Mouse (Mus musculus) Patski (cell line): ENCODE measurements at regions not wholly inside any gene's neighbourhood (a gene's known extent, or its start where the extent isn't known, plus 50 kb on each side); places are given as distances from the start of the nearest gene placed in this dataset.
A peak's percentile ranks its signal among the peaks of the same experiment; 100 is the strongest.

Experiments
- ATAC-seq: fragments of 100-300 bp; one replicate; pipeline ENCODE4 v1.8.0; 2021
- CTCF ChIA-PET: fragments of 350-600 bp; sonication (Branson Sonifier 250); formaldehyde crosslinking; loops from one replicate; lab custom pipeline; 2022; ENCODE audit warnings: inconsistent platforms; lab: Charles Lee
- POLR2A ChIA-PET: fragments of 350-600 bp; sonication (Branson Sonifier 250); formaldehyde crosslinking; loops from one replicate; lab custom pipeline; 2022; ENCODE audit warnings: antibody characterized with exemption, inconsistent platforms; lab: Charles Lee
- DNase-seq: peaks from one replicate; pipeline ENCODE4 v3.0.0-alpha.2; 2011; ENCODE audit warnings: low read depth, low spot score
- H3K27me3 ChIP-seq: fragments of 371-371 bp; one replicate; pipeline ENCODE4 v1.5.1; 2021
- CTCF ChIP-seq: fragments of 100-300 bp; IDR thresholded peaks from one replicate; pipeline ENCODE4 v1.5.1; 2021
- in situ Hi-C: fragments of 300-500 bp; cut with MboI; formaldehyde crosslinking; loops from 3 replicates; pipeline ENCODE4 v1.11.1; 2018; ENCODE audit warnings: low pct_unique_long_range_greater_than_20kb, mixed read lengths

- no peak for TF ChIP-seq CTCF
- no peaks in the 10 kb centered on the region for H3K27me3 ChIP-seq
- DNase-seq, result no peak
- in situ Hi-C loops, result no loop called here
- ATAC-seq, result no peak
- ChIA-PET POLR2A (no interaction called here), CTCF (interaction anchor here (0.9 to 2.1 kb wide), 3 partner anchors 11 to 63 kb away, joined by 3 to 7 read pairs (median 4); no protein-coding TSS in a partner anchor)
These were observed 133.6 kb downstream of the Papss1 start for GRCm38 (mm10) chr3:131698070-131698750.

GRCm38 (mm10) chr3:131703134-131703533 is 138.6 kb downstream of the Papss1 start:
- in situ Hi-C loops, result no loop called here
- H3K27me3 ChIP-seq, result no peaks in the 10 kb centered on the region
- ChIA-PET POLR2A (no interaction called here), CTCF (interaction anchor here (1.6 kb wide), 1 partner anchor 11 kb away, joined by 3 read pairs; no protein-coding TSS in a partner anchor)
- ATAC-seq (no peak), DNase-seq (peak; percentile 13)
- TF ChIP-seq CTCF, result peak; percentile 55

- H3K27me3 ChIP-seq, result no peaks in the 10 kb centered on the region
- no peak for ATAC-seq
- ChIA-PET POLR2A (no interaction called here), CTCF (interaction anchor here (1.2 to 1.5 kb wide), 2 partner anchors 15 to 22 kb away, joined by 3 to 4 read pairs; no protein-coding TSS in a partner anchor)
- in situ Hi-C loops, result no loop called here
- no peak for TF ChIP-seq CTCF
- DNase-seq, result no peak
These were observed 149.0 kb downstream of the Papss1 start for GRCm38 (mm10) chr3:131713532-131713931.

DNA sequence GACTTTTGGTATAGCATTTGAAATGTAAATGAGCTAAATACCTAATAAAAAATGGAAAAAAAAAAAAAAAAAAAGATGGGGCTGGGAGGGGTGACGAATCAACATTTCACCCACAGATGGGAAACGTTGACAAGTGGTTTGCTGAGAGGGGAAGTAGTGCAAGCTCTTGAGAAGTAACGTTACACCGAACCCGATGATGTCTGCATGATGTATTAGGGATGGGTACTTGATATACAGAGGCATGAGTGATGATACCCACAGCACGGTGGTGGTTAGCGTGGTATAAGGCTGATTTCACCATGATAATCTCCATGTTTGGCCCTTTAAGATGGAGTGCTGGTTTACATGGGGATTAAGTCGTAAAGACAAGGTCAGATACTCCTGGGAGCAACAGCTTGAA is 154.2 kb downstream of the Papss1 start:
- POLR2A ChIA-PET, result interaction anchor here (0.7 kb wide), 1 partner anchor 729 kb away, joined by 5 read pairs; no protein-coding TSS in a partner anchor

GRCm38 (mm10) chr3:131728618-131729017 is 164.1 kb downstream of the Papss1 start:
- POLR2A ChIA-PET, result no interaction called here

More for the DNA sequence above, 154.2 kb downstream of the Papss1 start:
- TF ChIP-seq CTCF, result no peak
- in situ Hi-C loops, result no loop called here
- no peak for ATAC-seq
- DNase-seq, result no peak
- CTCF ChIA-PET, result interaction anchor here (0.9 kb wide), 1 partner anchor 12 kb away, joined by 3 read pairs; no protein-coding TSS in a partner anchor
- no peaks in the 10 kb centered on the region for H3K27me3 ChIP-seq

GRCm38 (mm10) chr3:131734226-131734625 is 169.7 kb downstream of the Papss1 start:
- ATAC-seq (peak; percentile 2), DNase-seq (no peak)
- ChIA-PET POLR2A (no interaction called here), CTCF (interaction anchor here (1.0 to 1.2 kb wide), 2 partner anchors 9 to 100 kb away, joined by 3 to 5 read pairs; no protein-coding TSS in a partner anchor)
- TF ChIP-seq CTCF, result no peak
- peaks cover 3% of the 10 kb centered on the region for H3K27me3 ChIP-seq
- in situ Hi-C loops, result no loop called here

More at GRCm38 (mm10) chr3:131728618-131729017, 164.1 kb downstream of the Papss1 start:
- no peak for DNase-seq
- no peak for TF ChIP-seq CTCF
- H3K27me3 ChIP-seq, result peaks cover 10% of the 10 kb centered on the region
- no peak for ATAC-seq
- in situ Hi-C loops, result no loop called here
- CTCF ChIA-PET, result interaction anchor here (1.4 kb wide), 1 partner anchor 14 kb away, joined by 5 read pairs; no protein-coding TSS in a partner anchor

DNA sequence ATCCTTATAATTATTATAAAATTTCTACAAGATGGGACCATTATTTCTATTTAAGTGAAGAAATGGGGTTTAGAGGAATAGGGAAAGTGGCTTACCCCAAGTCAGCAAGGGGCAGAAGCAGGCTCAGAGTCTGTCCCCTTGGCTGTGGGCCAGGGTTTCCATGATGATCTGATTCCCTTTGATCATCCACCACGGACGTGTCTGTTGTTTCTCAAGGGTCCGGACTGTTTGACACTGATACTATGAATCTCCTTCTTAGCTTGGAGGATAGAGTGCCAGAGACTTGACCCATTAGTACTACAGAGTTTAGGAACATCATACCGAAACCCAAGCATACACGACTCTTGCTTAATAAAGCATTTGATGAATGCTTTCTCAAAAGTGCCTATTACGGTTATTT is 172.9 kb downstream of the Papss1 start:
- H3K27me3 ChIP-seq, result peaks cover 3% of the 10 kb centered on the region
- POLR2A ChIA-PET, result no interaction called here
- in situ Hi-C loops, result no loop called here
- CTCF ChIA-PET, result interaction anchor here (2.3 kb wide), 1 partner anchor 11 kb away, joined by 6 read pairs; no protein-coding TSS in a partner anchor
- TF ChIP-seq CTCF, result no peak
- ATAC-seq (no peak), DNase-seq (no peak)

- DNase-seq, result no peak
- POLR2A ChIA-PET, result no interaction called here
- CTCF ChIA-PET, result interaction anchor here (1.5 to 2.3 kb wide), 2 partner anchors 10 to 15 kb away, joined by 3 to 6 read pairs; no protein-coding TSS in a partner anchor
- peaks cover 3% of the 10 kb centered on the region for H3K27me3 ChIP-seq
- in situ Hi-C loops, result no loop called here
- TF ChIP-seq CTCF, result no peak
- no peak for ATAC-seq
These were observed 173.5 kb downstream of the Papss1 start for GRCm38 (mm10) chr3:131737953-131738598.

GRCm38 (mm10) chr3:131755537-131755936 is 191.0 kb downstream of the Papss1 start:
- no peak for ATAC-seq

DNA sequence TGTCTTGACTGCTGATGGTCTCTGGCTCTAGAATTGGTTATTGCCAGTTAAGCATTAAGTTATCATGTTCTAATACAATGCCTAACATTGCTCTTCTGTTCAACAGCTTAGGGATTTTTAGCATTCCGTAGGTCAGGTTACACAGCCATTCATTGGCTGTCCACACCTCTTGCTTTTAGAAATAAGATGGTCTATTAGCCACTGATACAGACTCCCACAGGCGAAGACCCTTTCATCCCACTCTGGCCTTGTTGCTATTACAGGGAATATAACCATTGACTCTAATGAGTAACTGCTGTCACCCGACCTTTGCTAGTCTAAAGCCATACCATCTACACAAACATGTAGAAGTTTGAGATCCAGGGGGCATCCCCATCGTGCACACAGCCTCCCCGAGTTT is 191.6 kb downstream of the Papss1 start:
- in situ Hi-C loops, result no loop called here
- ChIA-PET CTCF (interaction anchor here (1.8 kb wide), 1 partner anchor 12 kb away, joined by 4 read pairs; no protein-coding TSS in a partner anchor), POLR2A (no interaction called here)
- no peaks in the 10 kb centered on the region for H3K27me3 ChIP-seq
- DNase-seq (no peak), ATAC-seq (no peak)
- no peak for TF ChIP-seq CTCF

More at GRCm38 (mm10) chr3:131755537-131755936, 191.0 kb downstream of the Papss1 start:
- POLR2A ChIA-PET, result no interaction called here
- no peak for DNase-seq
- H3K27me3 ChIP-seq, result no peaks in the 10 kb centered on the region
- no peak for TF ChIP-seq CTCF
- in situ Hi-C loops, result no loop called here
- CTCF ChIA-PET, result interaction anchor here (1.3 to 1.8 kb wide), 2 partner anchors 11 to 16 kb away, joined by 4 to 5 read pairs; no protein-coding TSS in a partner anchor
